Mouse (Mus musculus): Measurements from ENCODE around the gene Nckap1.
"Not testable (repeated sequence)": the region's sequence is repeated elsewhere in the genome, so short reads cannot be mapped to it uniquely, and the experiment has no call there.

Gene Nckap1

GRCm38 (mm10) chr2:80560773-80561172 is 20.4 kb downstream of the Nckap1 start:
- no peak for DNase-seq (ENCODE audit: low spot score in 2 of 2)

- DNase-seq (ENCODE audit: low spot score in 2 of 2): no peak
Measured at GRCm38 (mm10) chr2:80559655-80560054, 21.5 kb downstream of the Nckap1 start.

DNA sequence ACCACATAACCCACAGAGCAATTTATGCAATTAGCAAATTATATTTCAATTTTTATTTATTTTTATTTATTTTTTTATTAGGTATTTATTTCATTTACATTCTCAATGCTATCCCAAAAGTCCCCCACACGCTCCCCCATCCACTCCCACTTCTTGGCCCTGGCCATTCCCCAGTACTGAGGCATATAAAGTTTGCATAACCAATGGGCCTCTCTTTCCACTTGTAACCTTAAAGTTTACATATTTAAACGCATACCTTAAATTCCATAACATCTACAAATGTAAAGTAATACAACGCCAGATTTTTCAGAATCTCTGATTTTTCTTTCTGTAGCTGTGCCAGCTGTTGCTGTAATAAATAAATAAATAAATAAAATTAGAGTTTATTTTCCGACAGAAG is 26.7 kb downstream of the Nckap1 start:
- no peak for DNase-seq (ENCODE audit: low spot score in 2 of 2)

DNA sequence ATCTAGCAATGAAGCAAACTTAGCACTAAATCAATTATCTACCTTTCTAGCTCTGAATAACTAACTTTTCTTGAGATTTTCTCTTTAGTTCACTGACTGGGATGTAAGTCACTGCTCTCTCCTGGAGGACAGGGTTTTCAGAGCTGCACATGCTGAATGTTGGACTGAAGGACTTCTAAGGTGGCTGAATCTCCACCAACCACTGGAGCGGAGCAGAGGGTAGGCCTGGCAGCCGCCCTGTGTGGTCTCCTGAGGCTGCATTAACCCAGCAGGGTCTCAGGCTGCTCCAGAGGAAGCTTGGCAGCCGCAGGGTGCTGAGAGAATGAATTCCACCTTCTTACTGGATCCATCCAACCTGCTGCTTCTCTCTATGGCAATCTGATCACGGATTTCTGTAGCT is 31.5 kb downstream of the Nckap1 start:
- no peak for DNase-seq (ENCODE audit: low spot score in 2 of 2)

DNA sequence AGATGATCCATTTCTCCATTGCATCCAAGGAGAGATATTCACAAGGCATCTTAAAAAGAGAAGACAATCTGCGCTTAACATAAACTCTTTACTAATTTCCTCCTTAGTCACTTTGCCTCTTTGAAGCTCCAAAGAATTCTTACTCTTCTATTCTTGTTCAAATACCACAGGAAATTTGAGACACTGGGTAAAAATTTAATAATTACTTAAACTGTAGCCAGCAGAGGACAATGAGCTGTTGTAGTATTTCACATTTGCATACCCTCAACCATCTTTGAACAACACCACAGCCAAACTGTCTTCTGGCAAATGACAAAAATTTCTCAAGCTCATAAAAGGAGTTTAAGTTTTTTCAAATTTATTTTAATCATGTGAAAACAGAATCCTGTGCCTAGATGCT is 33.3 kb downstream of the Nckap1 start:
- no peak for DNase-seq (ENCODE audit: low spot score in 2 of 2)

- DNase-seq (ENCODE audit: low spot score in 2 of 2): no peak
Measured at GRCm38 (mm10) chr2:80542801-80543200, 38.4 kb downstream of the Nckap1 start.

GRCm38 (mm10) chr2:80537156-80537555 is 44.0 kb downstream of the Nckap1 start:
- DNase-seq (ENCODE audit: low spot score in 2 of 2): no peak

DNA sequence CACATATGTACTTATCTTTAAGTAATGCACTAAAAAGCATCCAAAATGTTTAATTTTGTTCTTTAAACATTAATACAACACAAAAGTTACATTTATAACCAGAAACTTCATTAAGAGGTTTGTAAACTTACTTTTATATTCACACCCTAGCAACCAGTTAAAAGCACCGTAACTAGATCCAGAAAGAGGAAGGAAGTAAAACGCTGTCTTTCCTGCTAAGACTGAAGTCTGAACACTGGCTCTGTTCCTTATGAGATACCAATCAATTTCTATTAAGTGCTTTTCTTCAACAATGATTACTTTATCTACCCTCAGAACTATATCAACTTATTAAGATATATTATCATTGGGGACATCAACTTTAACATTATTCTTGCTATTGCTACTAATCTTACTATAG is 44.6 kb downstream of the Nckap1 start:
- no peak for DNase-seq (ENCODE audit: low spot score in 2 of 2)

DNA sequence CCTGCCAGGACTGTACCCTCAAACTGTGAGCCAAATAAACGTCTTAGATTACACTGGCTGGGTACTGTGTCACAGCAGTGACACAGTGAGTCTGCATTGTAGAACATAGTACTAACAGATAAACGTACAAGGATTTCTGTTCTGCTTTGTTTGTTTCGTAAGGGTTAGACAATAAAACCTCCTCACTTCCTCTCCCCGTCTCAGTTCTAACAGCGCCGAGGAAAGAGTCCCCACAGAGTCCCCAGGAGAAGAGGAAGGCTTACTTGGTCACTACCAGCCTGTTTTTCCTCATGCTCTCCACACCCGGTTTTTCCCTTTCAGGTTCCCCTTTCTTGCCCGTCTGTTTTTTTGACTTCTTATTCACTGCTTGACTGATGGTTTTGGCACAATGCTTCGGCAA is 56.9 kb downstream of the Nckap1 start:
- DNase-seq (ENCODE audit: low spot score in 2 of 2): no peak

GRCm38 (mm10) chr2:80506051-80506802 is 75.0 kb downstream of the Nckap1 start:
- DNase-seq (ENCODE audit: low spot score in 2 of 2): no peak

GRCm38 (mm10) chr2:80502132-80502531 is 79.0 kb downstream of the Nckap1 start:
- DNase-seq (ENCODE audit: low spot score in 2 of 2): no peak

DNA sequence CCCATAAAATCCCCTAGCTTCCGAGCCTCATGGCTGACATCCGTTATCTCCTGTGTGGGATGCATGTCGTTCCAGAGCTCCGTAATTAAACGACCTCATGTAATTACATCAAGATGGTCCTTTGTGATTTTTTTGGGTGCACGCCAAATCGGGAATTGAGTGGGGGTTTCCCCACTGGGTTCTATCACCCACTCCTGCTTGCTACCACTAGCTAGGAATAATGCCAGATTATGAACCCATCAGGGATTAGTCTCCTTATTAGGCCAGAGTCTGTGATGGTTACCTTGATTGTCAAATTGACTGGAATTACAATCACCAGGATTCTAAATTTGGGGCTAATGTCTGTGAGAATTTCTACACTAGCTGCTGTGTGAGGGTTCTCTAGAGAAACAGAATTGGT is 85.9 kb downstream of the Nckap1 start:
- DNase-seq (ENCODE audit: low spot score in 2 of 2): not testable (repeated sequence)

DNA sequence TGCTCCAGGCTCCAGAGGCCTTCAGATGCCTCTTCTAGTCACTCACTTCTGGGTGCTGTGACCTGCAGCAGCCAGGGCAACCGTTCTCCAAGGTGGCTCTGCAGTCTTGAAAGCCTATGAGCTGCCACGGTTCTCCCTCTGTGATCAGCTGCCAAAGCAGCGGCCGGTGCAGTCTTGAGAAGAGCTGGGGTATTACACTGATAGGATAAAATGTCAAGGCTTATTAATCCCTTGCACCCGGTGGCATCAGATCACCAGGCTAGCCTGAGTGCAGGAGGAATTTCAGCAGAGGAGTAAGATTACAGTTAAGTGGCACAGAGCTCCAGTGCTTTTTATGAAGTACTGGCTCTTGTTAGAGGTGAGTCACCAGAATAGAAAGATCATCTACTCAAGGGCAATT is 94.3 kb downstream of the Nckap1 start:
- DNase-seq (ENCODE audit: low spot score in 2 of 2): no peak

DNA sequence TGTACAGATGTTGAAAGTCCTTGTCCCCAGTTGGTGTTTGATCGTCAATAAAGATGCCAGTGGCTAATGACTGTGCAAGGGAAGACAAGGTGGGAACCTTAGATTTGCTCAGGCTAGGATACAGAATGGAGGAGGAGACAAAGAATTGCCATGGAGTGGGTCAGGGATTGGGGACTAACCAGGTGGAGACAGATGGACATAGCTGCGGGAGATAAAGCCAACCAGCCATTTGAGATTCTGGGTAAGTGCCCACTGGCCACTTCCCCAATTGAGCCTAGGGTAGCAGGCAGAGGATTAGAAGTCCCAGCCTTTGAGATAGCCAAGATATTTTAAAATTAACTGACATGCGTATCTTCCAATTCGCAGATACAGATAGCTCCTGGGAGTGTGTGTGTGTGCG is 96.2 kb downstream of the Nckap1 start:
- no peak for DNase-seq (ENCODE audit: low spot score in 2 of 2)

DNA sequence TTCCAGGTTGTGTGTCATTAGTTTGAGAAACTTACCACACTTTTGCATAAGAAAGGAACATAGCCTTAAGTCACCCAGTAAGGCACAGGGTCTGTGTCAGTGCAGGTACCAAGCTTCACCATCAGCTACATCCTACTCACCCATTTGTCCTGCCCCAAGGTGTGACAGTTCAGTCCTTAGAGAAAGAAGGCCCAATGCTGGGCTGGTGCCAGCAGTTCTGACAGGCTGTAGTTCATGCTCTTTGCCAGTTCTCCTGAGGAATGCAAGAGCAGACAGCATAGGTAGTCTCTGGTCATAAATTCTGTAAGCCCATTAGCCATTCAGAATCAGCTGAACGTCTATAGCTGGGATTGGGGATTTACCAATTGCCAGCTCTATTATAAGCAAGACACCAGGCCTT is 105.3 kb downstream of the Nckap1 start:
- DNase-seq (ENCODE audit: low spot score in 2 of 2): no peak

DNA sequence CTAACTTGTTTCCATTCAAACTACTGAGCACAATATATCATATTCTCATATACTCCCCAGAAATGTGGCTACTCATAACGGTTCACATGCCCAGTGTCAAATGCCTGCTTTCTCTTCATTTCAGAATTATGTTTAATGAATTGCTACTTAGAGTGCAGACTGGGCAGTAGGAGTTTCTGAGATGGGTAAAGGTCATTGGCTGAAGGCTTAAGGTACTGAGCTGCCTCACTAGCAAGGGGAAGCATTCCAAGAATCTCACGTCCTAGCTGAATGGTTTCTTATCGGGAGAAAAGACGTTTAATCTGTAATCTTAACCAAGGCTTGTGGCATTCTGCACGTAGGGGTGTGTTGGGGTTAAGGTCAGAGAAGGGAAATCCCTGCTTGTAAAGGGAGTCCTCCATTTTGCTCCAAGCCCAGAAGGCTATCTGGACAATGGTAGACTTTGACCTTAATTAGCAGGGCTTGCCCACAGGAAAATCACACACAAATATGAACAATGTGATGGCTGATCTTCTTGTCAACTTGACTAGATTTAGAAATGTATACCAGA is 106.9 kb downstream of the Nckap1 start:
- DNase-seq (ENCODE audit: low spot score in 2 of 2): no peak

- no peak for DNase-seq (ENCODE audit: low spot score in 2 of 2)
Measured at GRCm38 (mm10) chr2:80465991-80466821, 115.0 kb downstream of the Nckap1 start.

GRCm38 (mm10) chr2:80461827-80462226 is 119.4 kb downstream of the Nckap1 start:
- no peak for DNase-seq (ENCODE audit: low spot score in 2 of 2)

All from right cerebral cortex, postnatal 36 days (tissue).